ENCODE assay signal across 17 mouse cellular contexts in genomic region chr5:75338439-75338838, GRCm38 (mm10).
A peak's percentile ranks its signal among the peaks of the same experiment; 100 is the strongest.
DNase-seq lines count a peak whose midpoint lies in the region; ATAC-seq and TF ChIP-seq lines count a peak whose summit lies in the region.
"Had no signal": no experiment of that assay in that cellular context is flagged by ENCODE, and none has a peak within 500 bp of the region (broad histone marks: within the 10 kb centered on the region; RNA-seq: fewer than 3 reads in every experiment).

No protein-coding gene starts in this region.

- H3K9me3 ChIP-seq in forebrain, embryonic 14.5 days (replicated peaks; ENCODE audit: control insufficient read depth, low read length): no peaks in the 10 kb centered on the region
- H3K9me3 ChIP-seq in forebrain, embryonic 16.5 days (ENCODE audit: control insufficient read depth, low read length): no peaks in the 10 kb centered on the region
- H3K9me3 ChIP-seq: hindbrain, embryonic 10.5 days; limb, embryonic 10.5 days; liver, embryonic 13.5 days; midbrain, embryonic 10.5 days had no signal

- no peak overlapping the region for H3K4me3 ChIP-seq in forebrain, embryonic 14.5 days (ENCODE audit: low read depth, low read length)
- no peak overlapping the region for H3K4me3 ChIP-seq in forebrain, embryonic 16.5 days (replicated peaks; ENCODE audit: low read length)
- H3K4me3 ChIP-seq in left cerebral cortex, adult 2 months: no peak overlapping the region
- H3K4me3 ChIP-seq in cerebellum, adult 2 months (replicated peaks; ENCODE audit: insufficient read depth, low read depth, low read length): no peak overlapping the region
- H3K4me3 ChIP-seq: hindbrain, embryonic 10.5 days; limb, embryonic 10.5 days; liver, embryonic 13.5 days; midbrain, embryonic 10.5 days; myocyte had no signal

- no peak for TF ChIP-seq POLR2A in cerebellum, adult 2 months (IDR thresholded peaks at IDR 0.05; ENCODE audit: borderline replicate concordance, insufficient read depth, low read length)

- no peak for TF ChIP-seq CTCF in left cerebral cortex, adult 2 months (IDR thresholded peaks at IDR 0.05)
- TF ChIP-seq CTCF in cerebellum, adult 2 months (IDR thresholded peaks at IDR 0.05; ENCODE audit: borderline replicate concordance, insufficient read depth, low read depth, low read length): no peak

- no peak for ATAC-seq in forebrain, embryonic 14.5 days
- ATAC-seq in forebrain, embryonic 16.5 days: no peak

- DNase-seq in forebrain, embryonic 14.5 days (ENCODE audit: low spot score): peak; percentile 22
- DNase-seq in frontal cortex, postnatal 14 days (ENCODE audit: low spot score in 2 of 2): peak; percentile 18 to 24
- peak; percentile 22 for DNase-seq in left cerebral cortex, adult 2 months (ENCODE audit: extremely low spot score in 1 of 2, low spot score in 2 of 2)
- DNase-seq in right cerebral cortex, postnatal 36 days (ENCODE audit: low spot score in 2 of 2): peak; percentile 24 to 50
- DNase-seq in cerebellum, adult 2 months: no peak
- no peak for DNase-seq in heart, postnatal 36 days
- no peak for DNase-seq in embryo, embryonic 9.5 days (ENCODE audit: extremely low spot score)
- DNase-seq: adrenal gland, adult 2 months; cerebellum, postnatal 36 days; liver, embryonic 13.5 days; lung, postnatal 14 days; thymus, postnatal 4 days had no signal

- intact Hi-C loops in left cerebral cortex, adult 2 months (cut with DNase I): loop anchor here (10.0 kb wide), 1 partner anchor 104 kb away; no protein-coding TSS in a partner anchor
- intact Hi-C loops in heart, postnatal 36 days (cut with DNase I): no loop called here

- no peak overlapping the region for H3K4me2 ChIP-seq in forebrain, embryonic 14.5 days (ENCODE audit: low read length)
- no peak overlapping the region for H3K4me2 ChIP-seq in forebrain, embryonic 16.5 days (ENCODE audit: low read length)
- H3K4me2 ChIP-seq: liver, embryonic 13.5 days had no signal

- peaks cover 3% of the 10 kb centered on the region; the same call in 1 of the 2 replicates for H3K27me3 ChIP-seq in forebrain, embryonic 14.5 days (replicated peaks; ENCODE audit: control insufficient read depth, insufficient read depth, low read length)
- peaks cover 8% of the 10 kb centered on the region for H3K27me3 ChIP-seq in forebrain, embryonic 16.5 days (replicated peaks; ENCODE audit: control insufficient read depth, insufficient read depth, low read length)
- no peaks in the 10 kb centered on the region for H3K27me3 ChIP-seq in cerebellum, adult 2 months (ENCODE audit: control insufficient read depth, insufficient read depth, low read length)
- H3K27me3 ChIP-seq: liver, embryonic 13.5 days had no signal

- no peaks in the 10 kb centered on the region for H3K4me1 ChIP-seq in forebrain, embryonic 14.5 days (ENCODE audit: control insufficient read depth, insufficient read depth, low read length)
- H3K4me1 ChIP-seq in forebrain, embryonic 16.5 days (replicated peaks; ENCODE audit: control insufficient read depth, insufficient read depth, low read length): 0 out of 2 replicates have a peak, but pooled peaks cover 4% of the 10 kb centered on the region
- H3K4me1 ChIP-seq in cerebellum, adult 2 months (ENCODE audit: control insufficient read depth, insufficient read depth, low read length): no peaks in the 10 kb centered on the region
- H3K4me1 ChIP-seq: limb, embryonic 10.5 days; liver, embryonic 13.5 days had no signal

- H3K36me3 ChIP-seq in forebrain, embryonic 14.5 days (ENCODE audit: control insufficient read depth, insufficient read depth, low read length): no peaks in the 10 kb centered on the region
- no peaks in the 10 kb centered on the region for H3K36me3 ChIP-seq in forebrain, embryonic 16.5 days (ENCODE audit: control insufficient read depth, insufficient read depth)
- H3K36me3 ChIP-seq: hindbrain, embryonic 10.5 days; limb, embryonic 10.5 days; liver, embryonic 13.5 days; midbrain, embryonic 10.5 days had no signal

- no peak overlapping the region for H3K9ac ChIP-seq in forebrain, embryonic 14.5 days (ENCODE audit: low read length)
- no peak overlapping the region for H3K9ac ChIP-seq in forebrain, embryonic 16.5 days (replicated peaks; ENCODE audit: low read depth, low read length)
- H3K9ac ChIP-seq: liver, embryonic 13.5 days had no signal

- H3K27ac ChIP-seq in forebrain, embryonic 14.5 days (ENCODE audit: low read depth, low read length): no peak overlapping the region
- H3K27ac ChIP-seq in forebrain, embryonic 16.5 days (ENCODE audit: low read length): no peak overlapping the region
- H3K27ac ChIP-seq in left cerebral cortex, adult 2 months: no peak overlapping the region
- H3K27ac ChIP-seq in cerebellum, adult 2 months (ENCODE audit: insufficient read depth, low read length): no peak overlapping the region
- H3K27ac ChIP-seq: hindbrain, embryonic 10.5 days; limb, embryonic 10.5 days; liver, embryonic 13.5 days; midbrain, embryonic 10.5 days had no signal

- 77% methylated on average over 11 of the region's 11 CpGs for WGBS in forebrain, embryonic 14.5 days
- 76% methylated on average over 11 of the region's 11 CpGs for WGBS in forebrain, embryonic 16.5 days
- WGBS in cerebellum, adult 2 months: 67% methylated on average over 11 of the region's 11 CpGs

Comparison
In these comparisons a context has a peak if more than half of its experiments do, and no peak if none do; other contexts are left out.
1. DNase-seq: peak in forebrain, embryonic 14.5 days (single experiment), frontal cortex, postnatal 14 days (2 of 2), left cerebral cortex, adult 2 months (2 of 2) and right cerebral cortex, postnatal 36 days (2 of 2); none in cerebellum, adult 2 months (0 of 2), heart, postnatal 36 days (0 of 2) and embryo, embryonic 9.5 days (single experiment).